ENCODE assay signal across 7 mouse cellular contexts in the genomic region with DNA sequence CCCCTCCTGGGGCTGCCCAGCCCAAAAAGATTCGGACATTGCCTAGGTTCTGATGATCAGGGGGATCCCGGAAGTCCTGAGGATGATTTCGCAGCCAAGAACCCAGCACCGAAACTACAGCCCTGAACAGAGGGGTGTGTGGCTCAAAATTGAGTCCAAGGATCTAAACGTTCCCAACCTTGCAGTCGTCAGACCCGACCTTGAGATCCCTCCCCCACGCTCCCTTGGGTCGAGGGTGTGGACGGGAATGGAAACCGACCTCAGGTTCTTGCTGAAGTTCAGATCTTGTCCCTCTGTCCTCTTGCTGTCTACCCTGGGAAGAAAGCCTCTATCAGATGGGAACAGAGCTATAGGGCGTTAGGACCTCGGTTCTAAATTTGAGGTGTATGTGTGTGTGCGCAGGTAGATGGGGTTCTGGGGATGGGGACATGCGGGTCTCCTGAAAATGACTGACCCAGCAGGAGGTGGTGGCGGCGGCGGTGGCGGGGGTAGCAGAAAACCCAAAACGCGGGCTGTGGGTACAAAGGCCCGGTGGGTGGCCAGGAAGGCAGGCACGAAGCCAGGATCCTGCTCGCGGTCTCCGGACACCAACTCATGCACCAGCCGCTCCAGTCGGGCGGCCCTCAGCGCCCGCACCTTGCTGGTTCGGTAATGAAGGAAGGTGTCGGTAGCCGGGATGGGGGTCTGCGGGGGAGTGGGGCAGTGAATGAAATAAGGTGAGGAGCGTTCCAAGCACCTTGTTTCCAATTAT. TPM values are rescaled to one million over a fixed set of nuclear protein-coding genes. Genes with fewer than 3 reads are reported as not detected.
A peak's percentile ranks its signal among the peaks of the same experiment; 100 is the strongest.
DNase-seq lines count a peak whose midpoint lies in the region; ATAC-seq lines count a peak whose summit lies in the region.

No protein-coding gene starts in this region.

- H3K4me2 ChIP-seq in limb, embryonic 15.5 days, result peak overlapping the region; percentile 56; the same call in 1 of the 2 replicates

- ATAC-seq in limb, embryonic 15.5 days (ENCODE audit: insufficient number of reproducible peaks, low FRiP score, low TSS enrichment, low read depth), result no peak

- peak overlapping the region; percentile 61 for H3K4me3 ChIP-seq in hindbrain, embryonic 10.5 days
- H3K4me3 ChIP-seq in limb, embryonic 15.5 days, result no peak overlapping the region

- DNase-seq in adrenal gland, adult 2 months, result peak; percentile 60
- DNase-seq in brain, adult 2 months (ENCODE audit: low read depth, low spot score), result peak; percentile 31
- no peak for DNase-seq in hindbrain, embryonic 10.5 days (ENCODE audit: low spot score)
- no peak for DNase-seq in urinary bladder, postnatal 4 days (ENCODE audit: low spot score in 2 of 2)
- DNase-seq in spleen, postnatal 4 days (ENCODE audit: low spot score in 2 of 2), result no peak
- no peak for DNase-seq in spleen, postnatal 14 days (ENCODE audit: low spot score in 2 of 2)

- H3K27ac ChIP-seq in hindbrain, embryonic 10.5 days, result no peak overlapping the region
- H3K27ac ChIP-seq in limb, embryonic 15.5 days, result no peak overlapping the region

- no peak overlapping the region for H3K9ac ChIP-seq in limb, embryonic 15.5 days

- H3K4me1 ChIP-seq in hindbrain, embryonic 10.5 days (replicated peaks), result peaks cover 32% of the 10 kb centered on the region
- peaks cover 25% of the 10 kb centered on the region for H3K4me1 ChIP-seq in limb, embryonic 15.5 days

- H3K9me3 ChIP-seq in hindbrain, embryonic 10.5 days, result no peaks in the 10 kb centered on the region
- H3K9me3 ChIP-seq in limb, embryonic 15.5 days, result no peaks in the 10 kb centered on the region

- WGBS in hindbrain, embryonic 10.5 days, result 7% methylated on average over 36 of the region's 36 CpGs
- 9% methylated on average over 36 of the region's 36 CpGs for WGBS in limb, embryonic 15.5 days

- H3K27me3 ChIP-seq in hindbrain, embryonic 10.5 days (ENCODE audit: insufficient read depth, poor library complexity, severe bottlenecking), result peaks cover 94% of the 10 kb centered on the region
- peaks cover 79% of the 10 kb centered on the region for H3K27me3 ChIP-seq in limb, embryonic 15.5 days

- H3K36me3 ChIP-seq in hindbrain, embryonic 10.5 days, result no peaks in the 10 kb centered on the region
- no peaks in the 10 kb centered on the region for H3K36me3 ChIP-seq in limb, embryonic 15.5 days

RNA-seq across cellular contexts. Expression of gene Rgl3, which starts 1.5 kb away (rescaled TPM):
- 10 to 100 TPM; 14.2 to 46.9 TPM for total RNA-seq in adrenal gland, adult 2 months (2021)
- polyA plus RNA-seq in adrenal gland, adult 2 months (2012; rRNA removed), result 137 and 177 TPM in 2 replicates
- polyA plus RNA-seq in hindbrain, embryonic 10.5 days (2016; fragmentation: Nextera tagmentation; extraction: Ambion mirVana), result 3.7 and 5.7 TPM in 2 replicates
- polyA plus RNA-seq in limb, embryonic 15.5 days (2015; fragmentation: Nextera tagmentation; extraction: Ambion mirVana), result 0.70 and 0.87 TPM in 2 replicates

RNA-seq across cellular contexts. Expression of gene Ccdc151, which starts 14.7 kb away (rescaled TPM):
- total RNA-seq in adrenal gland, adult 2 months (2021), result 1 to 10 TPM in 1 of 2 experiments, under 1 TPM in 1; 0.73 to 1.0 TPM
- 0.47 and 0.73 TPM in 2 replicates for polyA plus RNA-seq in adrenal gland, adult 2 months (2012; rRNA removed)
- polyA plus RNA-seq in hindbrain, embryonic 10.5 days (2016; fragmentation: Nextera tagmentation; extraction: Ambion mirVana), result 5.1 and 6.7 TPM in 2 replicates
- 0.58 and 0.65 TPM in 2 replicates for polyA plus RNA-seq in limb, embryonic 15.5 days (2015; fragmentation: Nextera tagmentation; extraction: Ambion mirVana)

RNA-seq across cellular contexts. Expression of gene Prkcsh, which starts 14.8 kb away (rescaled TPM):
- total RNA-seq in adrenal gland, adult 2 months (2021), result 100 to 1,000 TPM; 166 to 175 TPM
- polyA plus RNA-seq in adrenal gland, adult 2 months (2012; rRNA removed), result 136 and 209 TPM in 2 replicates
- polyA plus RNA-seq in hindbrain, embryonic 10.5 days (2016; fragmentation: Nextera tagmentation; extraction: Ambion mirVana), result 115 and 120 TPM in 2 replicates
- polyA plus RNA-seq in limb, embryonic 15.5 days (2015; fragmentation: Nextera tagmentation; extraction: Ambion mirVana), result 111 and 117 TPM in 2 replicates

RNA-seq across cellular contexts. Expression of gene Epor, which starts 24.5 kb away (rescaled TPM):
- total RNA-seq in adrenal gland, adult 2 months (2021), result 1 to 10 TPM; 1.5 to 2.7 TPM
- 3.7 and 6.0 TPM in 2 replicates for polyA plus RNA-seq in adrenal gland, adult 2 months (2012; rRNA removed)
- 9.3 and 9.6 TPM in 2 replicates for polyA plus RNA-seq in hindbrain, embryonic 10.5 days (2016; fragmentation: Nextera tagmentation; extraction: Ambion mirVana)
- 6.0 and 6.4 TPM in 2 replicates for polyA plus RNA-seq in limb, embryonic 15.5 days (2015; fragmentation: Nextera tagmentation; extraction: Ambion mirVana)

RNA-seq across cellular contexts. Expression of gene Swsap1, which starts 32.2 kb away (rescaled TPM):
- 10 to 100 TPM; 14.2 to 18.6 TPM for total RNA-seq in adrenal gland, adult 2 months (2021)
- 12.4 and 20.2 TPM in 2 replicates for polyA plus RNA-seq in adrenal gland, adult 2 months (2012; rRNA removed)
- polyA plus RNA-seq in hindbrain, embryonic 10.5 days (2016; fragmentation: Nextera tagmentation; extraction: Ambion mirVana), result 7.1 and 9.3 TPM in 2 replicates
- polyA plus RNA-seq in limb, embryonic 15.5 days (2015; fragmentation: Nextera tagmentation; extraction: Ambion mirVana), result 7.0 and 9.2 TPM in 2 replicates

Comparison
In these comparisons a context has a peak if more than half of its experiments do, and no peak if none do; other contexts are left out.
1. DNase-seq: peak in adrenal gland, adult 2 months (single experiment) and brain, adult 2 months (single experiment); none in hindbrain, embryonic 10.5 days (single experiment), urinary bladder, postnatal 4 days (0 of 2), spleen, postnatal 4 days (0 of 2) and spleen, postnatal 14 days (0 of 2).
2. RNA of gene Rgl3, which starts 1.5 kb away (polyA plus RNA-seq): 137 to 177 TPM in adrenal gland, adult 2 months; 3.7 to 5.7 TPM in hindbrain, embryonic 10.5 days and 0.70 to 0.87 TPM in limb, embryonic 15.5 days; every median in the first group is over 10 times any median in the second.